Mouse (Mus musculus) 3134 (cell line): ENCODE data around the gene Spry1.

Experiments
- DNase-seq: peaks from one replicate; pipeline ENCODE4 v3.0.0-alpha.2; 2011; ENCODE audit warnings: low spot score; ENCODE audit not compliant: insufficient read length; ENCODE audit errors: extremely low read depth

The Spry1 gene

DNA sequence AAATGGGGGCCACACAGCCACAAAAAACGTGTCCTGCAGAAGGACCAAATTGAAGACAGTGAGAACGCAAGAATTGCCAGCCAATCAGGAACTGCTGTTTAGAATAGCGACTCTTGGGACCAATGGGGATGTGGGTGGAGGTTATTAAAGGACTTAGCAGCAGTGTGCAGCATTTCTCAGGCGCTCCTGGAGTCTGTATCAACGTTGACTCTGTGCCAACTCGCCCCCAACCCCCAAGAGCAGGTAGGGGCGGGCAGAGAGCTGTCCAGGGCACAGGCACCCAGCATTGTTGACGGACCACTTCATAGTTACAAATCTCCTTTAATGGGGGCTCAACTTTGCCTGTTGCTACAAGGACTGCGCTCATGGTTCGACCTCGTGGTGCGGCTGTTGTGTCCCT is 28.9 kb downstream of the Spry1 start:
- DNase-seq, result no peak

DNA sequence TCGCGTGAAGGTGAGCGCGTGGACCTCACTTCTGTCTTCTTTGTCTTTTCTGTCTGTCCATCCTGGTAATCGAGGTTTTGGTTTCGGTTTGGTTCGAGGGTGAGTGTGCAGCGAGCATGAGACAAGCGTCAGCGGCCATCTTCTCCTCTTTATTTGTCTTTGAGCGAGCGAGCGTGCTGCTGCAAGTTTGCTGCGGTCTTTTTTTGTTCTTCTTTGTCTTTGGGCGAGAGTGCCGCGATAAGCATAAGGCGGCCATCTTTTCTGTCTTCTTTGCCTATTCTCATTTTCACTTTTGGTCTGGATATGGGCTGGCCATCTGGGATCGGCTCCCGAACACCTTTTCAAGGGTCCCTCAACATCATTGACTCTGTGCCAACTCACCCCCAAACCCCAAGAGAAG is 29.4 kb downstream of the Spry1 start:
- DNase-seq, result no peak

DNA sequence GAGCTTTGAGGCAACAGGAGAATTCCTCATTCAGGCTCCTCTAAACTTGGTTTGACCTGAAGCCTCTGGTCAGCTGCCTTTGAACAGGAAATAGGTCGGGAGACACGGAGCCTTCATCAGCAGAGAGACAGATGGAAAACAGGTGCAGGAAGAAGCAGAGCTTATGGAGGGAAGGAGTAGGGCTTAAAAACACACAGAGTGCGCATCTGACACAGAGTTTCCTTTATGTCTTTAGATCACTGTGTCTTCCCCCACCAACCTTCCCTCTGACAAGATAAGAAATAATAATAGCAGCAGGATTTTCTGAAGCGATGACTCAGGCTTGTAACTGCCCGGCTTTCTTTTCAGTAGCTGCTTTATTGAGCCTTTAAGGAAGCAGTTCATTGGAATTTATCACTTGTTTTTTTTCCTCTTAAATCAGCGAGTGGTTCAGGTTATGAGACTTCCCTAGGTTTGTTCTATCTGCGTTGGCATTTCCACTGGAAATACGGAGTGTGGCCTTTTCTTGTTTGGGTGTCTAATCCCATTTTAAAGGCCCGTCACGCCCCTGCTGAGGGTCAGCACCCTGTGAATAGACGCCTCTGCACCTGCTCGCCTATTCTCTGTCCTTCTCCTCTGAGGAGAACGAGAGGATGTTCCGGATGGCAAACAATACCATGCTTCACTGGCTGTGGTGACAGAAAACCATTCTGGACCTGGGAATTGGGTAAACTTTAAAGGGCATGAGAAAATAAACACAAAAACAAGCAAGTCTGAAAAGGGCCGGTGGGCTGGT is 32.7 kb downstream of the Spry1 start:
- DNase-seq, result no peak

DNA sequence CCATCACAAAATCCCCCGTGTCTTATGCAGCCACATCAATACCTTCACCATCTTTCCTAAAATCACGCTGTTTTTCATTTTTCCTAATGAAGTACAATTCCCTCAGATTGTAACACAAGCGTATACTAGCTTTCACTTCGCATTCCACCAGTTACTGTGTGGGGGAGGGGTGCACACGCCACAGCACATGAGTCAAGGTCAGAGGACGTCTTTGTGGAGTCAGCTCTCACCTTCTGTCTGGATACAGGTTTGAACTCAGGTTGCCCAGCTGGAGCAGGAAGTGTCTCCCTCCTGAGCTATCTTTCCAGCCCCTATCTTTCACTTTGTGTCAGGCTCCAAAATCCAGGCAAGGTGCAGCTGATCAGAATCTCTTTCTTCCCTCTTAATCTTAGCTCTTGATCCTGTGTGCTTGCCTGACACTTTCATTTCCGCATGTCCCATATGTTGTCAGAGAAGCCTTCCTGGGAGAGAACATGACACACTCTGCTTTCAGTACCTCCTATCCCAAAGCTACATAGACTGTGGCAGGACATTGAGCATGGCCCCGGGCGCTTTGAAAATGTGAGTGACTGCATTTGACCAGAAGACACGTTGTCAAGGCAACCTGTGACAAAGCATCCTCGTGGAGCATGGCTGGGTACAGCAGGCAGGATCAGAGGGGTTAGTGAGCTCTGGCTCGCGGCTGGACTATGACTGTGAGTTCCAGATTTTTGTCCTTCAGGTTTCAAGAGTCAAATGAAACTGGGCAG is 33.9 kb downstream of the Spry1 start:
- DNase-seq, result no peak

DNA sequence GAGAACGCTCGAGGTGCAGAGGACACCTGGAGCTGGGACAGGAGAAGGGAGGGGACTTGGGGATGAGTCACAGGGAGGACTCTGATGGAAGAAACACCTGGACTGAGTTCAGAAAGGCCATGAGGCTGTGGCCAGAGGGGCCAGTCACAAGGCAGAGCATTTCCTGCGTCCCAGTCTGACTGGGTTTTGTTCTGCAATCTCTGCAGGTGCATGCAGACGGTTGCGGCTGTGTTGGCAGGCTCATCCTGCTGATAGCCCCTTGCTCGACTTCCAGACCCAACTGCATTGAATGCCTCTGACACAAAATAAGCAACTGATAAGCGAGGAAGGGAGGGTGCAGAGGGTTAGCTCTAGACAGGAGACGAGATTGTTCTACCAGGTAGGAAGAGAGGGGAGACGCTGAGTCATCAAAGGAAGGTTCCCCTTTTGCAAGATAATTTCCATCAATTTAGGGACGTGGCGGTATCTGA is 35.3 kb downstream of the Spry1 start:
- DNase-seq, result no peak

DNA sequence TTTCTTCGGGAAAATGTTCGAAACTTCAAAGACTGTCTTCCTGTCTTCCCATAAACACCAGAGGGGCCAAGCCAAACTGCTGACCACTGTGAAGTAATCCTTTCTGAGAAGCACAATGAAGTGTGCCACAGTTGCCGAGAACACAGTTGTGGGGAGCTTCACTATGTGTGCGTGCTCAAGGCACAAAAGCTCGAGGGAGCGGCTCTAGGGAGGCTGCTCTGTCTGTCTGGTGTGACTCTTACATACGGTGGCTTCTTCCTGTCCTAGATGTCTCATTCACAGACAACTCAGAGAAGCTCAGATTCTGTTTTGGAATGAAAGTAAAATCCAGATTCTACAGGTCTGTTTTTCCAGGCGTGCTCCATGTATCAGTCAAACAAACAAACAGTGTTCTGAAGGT is 36.5 kb downstream of the Spry1 start:
- DNase-seq, result no peak

DNA sequence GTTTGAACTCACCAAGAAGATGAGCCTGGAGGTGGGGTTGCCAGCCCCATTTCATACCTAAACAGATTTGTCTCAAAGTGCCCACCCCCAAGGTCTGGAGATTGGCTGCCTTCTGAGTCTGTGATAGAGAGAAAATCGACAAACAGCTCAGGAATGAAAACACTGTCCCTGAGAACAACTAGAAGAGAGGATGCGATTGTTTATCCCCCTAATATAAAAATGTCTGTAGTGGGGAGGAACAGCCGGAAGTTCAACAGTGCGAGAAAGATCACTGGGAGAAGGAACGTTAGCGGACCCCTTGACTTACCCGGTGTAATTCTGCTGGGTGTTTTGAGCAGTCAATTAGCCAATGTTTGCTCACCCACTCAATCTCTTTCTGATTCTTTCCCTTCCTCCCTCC is 46.5 kb downstream of the Spry1 start:
- no peak for DNase-seq

DNA sequence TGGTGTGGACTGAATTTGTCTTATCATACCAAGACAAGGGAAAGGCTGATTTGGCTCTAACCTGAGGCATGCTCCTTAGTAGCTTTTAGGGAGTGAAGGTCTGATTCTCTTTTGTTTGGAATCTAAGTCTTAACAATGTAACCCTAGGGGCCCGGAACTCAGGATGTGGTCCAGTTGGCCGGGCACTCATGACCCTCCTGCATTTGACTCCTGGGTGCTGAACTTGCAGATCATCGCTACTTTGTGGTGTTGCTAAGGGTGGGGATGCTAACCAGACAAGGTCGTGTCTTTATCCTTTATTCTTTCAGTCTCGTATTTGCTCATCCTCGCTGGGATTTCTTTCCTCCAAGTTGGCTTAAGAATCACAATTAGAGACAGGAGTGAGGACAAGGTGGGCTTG is 47.0 kb downstream of the Spry1 start:
- DNase-seq, result no peak

DNA sequence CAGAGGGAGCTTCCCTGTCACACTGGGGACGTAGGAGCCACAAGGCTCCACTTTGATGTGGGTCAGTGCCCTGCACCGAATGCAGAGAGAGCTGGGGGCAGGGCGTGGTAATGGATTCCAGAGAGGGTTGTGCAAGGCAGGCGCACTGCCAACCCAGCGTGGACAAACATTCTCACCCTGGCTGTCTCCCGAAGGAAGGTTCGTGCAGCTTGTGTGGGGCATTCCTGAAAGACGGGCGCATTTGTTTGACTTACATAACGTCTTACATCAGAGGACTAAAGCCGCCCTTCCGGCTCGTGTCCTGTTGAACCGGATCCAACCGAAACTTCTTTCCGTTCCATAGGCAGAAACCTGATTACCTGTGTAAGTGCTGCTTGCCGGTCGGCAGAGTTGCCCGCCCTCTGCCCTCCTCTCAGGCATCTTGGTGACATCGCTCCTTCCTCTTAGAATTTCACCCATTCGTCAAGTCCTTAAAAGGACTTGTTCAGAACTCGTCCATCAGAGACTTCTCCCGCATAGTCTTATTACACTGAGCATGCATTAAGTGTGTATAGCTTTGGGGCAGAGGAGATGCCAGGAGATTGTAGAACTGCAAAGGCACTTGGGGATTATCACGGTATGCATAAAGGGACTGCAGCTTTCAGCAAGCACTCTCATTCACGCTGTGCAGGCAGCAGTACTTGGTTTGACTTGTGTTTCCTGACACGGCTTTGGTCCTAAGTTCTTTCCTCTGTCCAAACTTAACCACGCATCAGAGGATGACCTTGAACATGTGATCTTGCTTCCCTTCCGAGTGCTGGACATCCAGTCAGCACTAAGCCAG is 47.6 kb downstream of the Spry1 start:
- no peak for DNase-seq

DNA sequence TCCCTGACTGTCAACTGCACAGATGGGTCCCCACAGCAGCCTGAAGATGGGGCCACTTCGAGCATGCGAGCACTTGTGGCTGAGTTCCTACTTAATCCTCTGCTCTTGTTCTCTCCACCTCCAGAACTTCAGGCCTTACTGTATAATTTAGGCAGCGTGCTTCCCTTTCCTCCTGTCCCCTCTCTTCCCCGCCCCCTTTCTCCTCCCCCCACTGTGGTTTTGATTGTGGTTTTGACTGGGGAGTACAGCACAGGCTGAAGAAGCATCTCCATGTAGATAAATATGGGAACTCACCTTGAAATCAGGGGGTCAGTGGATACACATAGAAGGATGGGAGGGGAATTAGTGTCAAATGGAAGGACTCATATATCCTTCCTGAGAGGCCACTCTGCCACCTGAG is 53.2 kb downstream of the Spry1 start:
- DNase-seq, result no peak

DNA sequence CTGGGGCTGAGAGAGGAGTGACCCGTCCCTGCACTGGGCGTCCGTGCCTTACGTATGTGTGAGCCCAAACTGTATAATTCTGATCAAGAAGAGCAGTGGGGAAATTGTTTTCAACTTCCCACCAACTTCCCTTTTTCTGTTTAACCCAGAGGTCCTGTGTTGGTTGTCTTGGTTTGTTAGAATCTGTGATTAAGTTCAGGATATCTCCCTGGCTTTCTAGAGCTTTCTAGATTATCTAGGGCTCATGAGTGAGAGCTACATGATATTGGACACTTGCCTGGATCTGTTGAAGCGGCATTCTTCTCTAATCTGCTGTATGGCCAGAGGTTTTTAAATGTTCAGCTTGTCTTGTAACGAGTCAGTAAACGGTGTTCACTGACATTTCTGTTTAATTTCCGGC is 53.8 kb downstream of the Spry1 start:
- DNase-seq, result no peak
